Mouse (Mus musculus) ES-E14 (cell line): ENCODE data around the gene Olfr549.

Experiments
- HCFC1 ChIP-seq: IDR thresholded peaks from 2 replicates; pipeline ENCODE4 v1.6.1; 2012; ENCODE audit warnings: low read length, inconsistent platforms, borderline replicate concordance; ENCODE audit not compliant: insufficient read depth
- MAFK ChIP-seq: IDR thresholded peaks from 2 replicates; pipeline ENCODE4 v1.6.1; 2014; ENCODE audit warnings: mild to moderate bottlenecking, low read depth, low read length, inconsistent platforms; ENCODE audit not compliant: insufficient read depth
- ZC3H11A ChIP-seq: IDR thresholded peaks from 2 replicates; pipeline ENCODE4 v1.6.1; 2012; ENCODE audit warnings: low read depth, mild to moderate bottlenecking, inconsistent platforms, low read length, borderline replicate concordance

DNA sequence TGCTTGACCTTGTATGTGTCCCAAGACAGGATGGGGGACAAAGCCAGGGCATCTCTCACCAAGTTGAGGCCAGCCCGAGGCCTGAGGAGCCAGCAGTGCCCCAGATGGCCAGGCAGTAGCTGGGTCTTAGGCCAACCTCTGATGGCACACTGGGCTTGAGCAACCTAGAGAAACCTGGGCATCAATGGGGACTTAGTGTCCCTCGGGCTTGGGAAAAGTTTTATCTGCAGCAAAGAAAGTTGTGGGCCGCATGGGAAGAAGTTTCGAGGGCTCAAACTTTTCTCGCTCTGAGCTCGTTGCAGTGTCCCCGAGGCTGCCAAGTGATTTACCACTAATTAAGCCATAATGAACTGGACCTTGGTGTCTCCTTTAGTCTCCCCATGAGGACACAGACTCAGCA is 39.9 kb upstream of the Olfr549 start:
- no peak for TF ChIP-seq MAFK
- no peak for TF ChIP-seq HCFC1
- no peak for TF ChIP-seq ZC3H11A
